Mouse (Mus musculus): ENCODE measurements around the gene Rsg1.
A peak's percentile ranks its signal among the peaks of the same experiment; 100 is the strongest.

Gene Rsg1

DNA sequence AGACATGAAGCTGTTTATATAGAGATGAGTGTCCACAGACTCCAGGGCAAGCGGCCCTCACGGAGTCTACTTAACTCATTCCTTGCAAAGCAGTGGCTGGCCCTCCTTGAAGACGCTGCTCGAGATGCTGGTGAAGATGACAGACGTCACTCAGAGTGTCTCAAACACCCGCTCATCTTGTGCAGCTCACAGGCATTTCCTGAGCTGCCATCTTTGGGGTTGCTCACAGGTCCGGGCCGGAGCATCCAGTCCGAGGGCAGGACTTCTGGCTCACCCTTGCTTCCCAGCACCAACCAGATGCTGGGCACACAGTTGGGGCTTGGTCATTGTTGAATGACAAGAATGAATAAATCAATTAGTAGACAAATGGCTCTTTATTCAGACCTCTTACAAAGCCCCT, 864 bp upstream of the Rsg1 start:
- no peak for DNase-seq (ENCODE audit: low spot score in 2 of 2)

DNA sequence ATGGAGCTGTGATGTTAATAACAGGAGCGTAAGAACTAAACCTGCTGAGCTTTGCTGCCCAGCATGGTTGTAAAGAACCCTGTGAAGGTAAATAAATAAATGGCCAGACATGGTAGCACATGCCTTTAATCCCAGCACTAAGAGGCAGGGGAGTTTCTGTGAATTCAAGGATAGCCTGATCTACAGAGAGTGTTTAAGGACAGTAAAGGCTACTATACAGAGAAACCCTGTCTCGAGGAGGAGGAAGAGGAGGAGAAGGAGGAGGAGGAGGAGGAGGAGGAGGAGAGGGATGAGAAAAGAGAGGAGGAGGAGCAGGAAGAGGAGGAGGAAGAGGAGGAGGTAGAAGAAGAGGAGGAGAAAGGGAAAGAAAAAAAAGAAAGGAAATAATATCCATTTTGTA, 414 bp upstream of the Rsg1 start:
- no peak for DNase-seq (ENCODE audit: low spot score in 2 of 2)

DNA sequence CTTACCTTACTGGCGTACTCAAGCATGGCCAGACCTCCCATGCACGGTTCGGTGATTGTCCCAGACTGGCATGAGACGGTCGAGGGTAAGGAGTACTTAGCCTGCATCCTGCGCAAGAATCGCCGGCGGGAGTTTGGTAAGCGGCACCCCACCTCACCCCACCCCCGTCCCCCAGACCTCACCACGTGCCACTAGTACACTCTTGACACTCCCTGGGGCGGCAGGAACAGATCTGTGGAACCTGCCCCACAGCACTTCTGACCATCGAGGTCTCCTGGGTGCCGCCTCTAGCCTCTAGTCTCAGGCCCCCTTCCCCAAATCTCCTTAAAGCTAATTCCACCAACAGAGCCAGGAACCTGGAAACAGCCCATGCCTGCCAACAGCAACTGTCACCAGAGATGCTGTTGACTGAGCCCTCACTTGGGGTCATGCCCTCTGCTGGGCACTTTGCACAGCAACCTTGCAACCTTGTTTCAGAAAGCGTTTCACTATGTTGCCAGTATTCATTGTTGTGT, 638 bp downstream of the Rsg1 start:
- DNase-seq (ENCODE audit: low spot score in 2 of 2) = no peak

DNA sequence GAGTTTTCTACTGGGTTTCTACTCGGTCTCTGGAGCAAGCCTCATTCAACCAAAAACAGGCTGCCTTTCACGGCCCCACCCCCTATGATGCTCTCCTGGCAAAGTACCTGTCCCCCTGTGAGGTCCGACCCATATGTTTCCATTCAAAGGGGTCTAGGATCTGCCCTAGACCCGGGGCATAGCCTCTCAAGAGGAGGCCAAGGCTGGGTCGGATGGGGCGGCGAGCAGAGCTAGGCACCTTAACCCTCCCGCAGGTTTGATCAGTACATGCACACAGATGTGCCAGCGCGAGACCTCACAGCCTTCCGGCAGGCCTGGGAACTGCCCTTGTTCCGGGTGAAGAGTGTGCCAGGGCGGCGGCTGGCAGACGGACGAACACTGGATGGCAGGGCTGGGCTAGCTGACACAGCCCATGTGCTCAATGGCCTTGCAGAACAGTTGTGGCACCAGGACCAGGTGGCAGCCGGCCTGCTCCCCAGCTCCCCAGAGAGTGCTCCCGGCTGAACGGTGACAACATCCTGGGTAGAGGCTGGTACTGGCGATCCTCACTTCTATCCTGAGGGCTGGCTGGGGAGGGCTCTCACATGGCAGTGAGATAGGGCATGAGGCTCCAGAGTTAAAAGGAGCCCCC, 5.9 kb downstream of the Rsg1 start:
- DNase-seq (ENCODE audit: low spot score in 2 of 2) = no peak

DNA sequence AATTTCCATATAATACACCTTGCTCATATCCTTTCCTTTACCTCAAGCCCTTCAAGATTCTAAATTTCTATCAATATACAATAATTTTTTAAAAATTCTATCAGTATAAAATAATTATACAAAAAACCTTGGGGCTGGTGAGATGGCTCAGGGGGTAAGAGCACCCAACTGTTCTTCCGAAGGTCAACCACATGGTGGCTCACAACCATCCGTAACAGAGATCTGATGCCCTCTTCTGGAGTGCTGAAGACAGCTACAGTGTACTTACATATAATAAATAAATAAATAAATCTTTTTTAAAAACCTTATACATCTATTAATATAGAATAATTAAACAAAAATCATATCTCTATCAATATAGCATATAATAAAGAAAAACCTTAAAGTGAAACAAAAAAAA, 8.1 kb downstream of the Rsg1 start:
- DNase-seq (ENCODE audit: low spot score in 2 of 2) = no peak

DNA sequence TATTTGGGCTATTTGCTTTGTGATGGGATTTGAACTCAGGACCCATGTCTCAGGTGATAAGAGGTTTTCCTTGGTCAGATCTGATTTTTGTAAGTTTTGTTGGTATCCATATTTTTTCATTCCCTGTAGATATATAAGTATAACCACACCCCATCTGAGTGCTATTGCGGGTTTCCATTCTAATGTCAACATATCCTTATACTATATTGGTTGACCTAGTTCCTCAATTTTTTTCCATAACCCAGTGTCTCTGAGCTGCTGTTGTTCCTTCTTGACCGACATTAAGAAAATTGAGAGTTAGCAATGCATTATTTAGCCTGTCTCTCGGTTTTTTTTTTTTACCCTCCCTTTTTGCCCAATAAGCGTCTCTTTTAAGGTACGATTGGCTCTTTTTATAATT, 9.0 kb downstream of the Rsg1 start:
- no peak for DNase-seq (ENCODE audit: low spot score in 2 of 2)

DNA sequence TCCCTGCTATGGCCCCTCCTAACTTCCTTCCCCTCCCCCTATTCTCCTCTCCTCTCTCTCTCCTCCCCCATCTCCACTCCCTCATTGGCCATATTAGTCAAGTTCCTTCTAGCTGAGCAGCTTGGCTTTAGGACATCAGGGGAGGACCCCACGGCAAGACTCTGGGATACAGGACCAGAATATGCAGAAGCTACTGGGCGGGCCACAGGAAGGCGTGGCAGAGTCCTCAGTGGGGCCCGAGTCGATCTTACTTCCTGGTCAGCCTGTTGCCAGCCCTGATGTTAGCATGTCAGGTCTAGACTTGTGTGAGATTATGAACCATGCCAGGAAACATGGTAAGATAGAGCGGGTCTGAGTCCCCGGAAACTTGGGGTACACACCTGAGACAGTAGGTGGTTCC, 14.9 kb downstream of the Rsg1 start:
- DNase-seq (ENCODE audit: low spot score in 2 of 2) = no peak

DNA sequence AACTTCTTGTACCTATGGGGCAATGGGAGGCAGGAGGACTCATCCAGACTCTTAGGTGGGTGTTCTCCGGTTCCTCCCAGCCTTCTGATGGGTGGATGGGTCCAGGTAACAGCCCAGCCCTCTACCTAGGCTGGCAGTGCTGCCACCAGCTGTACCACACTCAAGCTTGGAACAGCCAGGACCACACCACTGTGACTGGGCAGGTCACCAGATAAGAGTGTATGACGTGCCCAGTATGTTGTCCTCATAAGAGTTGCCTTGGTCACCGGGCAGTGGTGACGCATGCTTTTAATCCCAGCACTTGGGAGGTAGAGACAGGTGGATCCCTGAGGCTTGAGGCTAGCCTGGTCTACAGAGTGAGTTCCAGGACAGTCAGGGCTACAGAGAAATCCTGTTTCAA, 19.4 kb downstream of the Rsg1 start:
- DNase-seq (ENCODE audit: low spot score in 2 of 2) = no peak

- no peak for DNase-seq (ENCODE audit: low spot score in 2 of 2)
Observed at GRCm38 (mm10) chr4:141235537-141236111, 21.9 kb downstream of the Rsg1 start.

DNA sequence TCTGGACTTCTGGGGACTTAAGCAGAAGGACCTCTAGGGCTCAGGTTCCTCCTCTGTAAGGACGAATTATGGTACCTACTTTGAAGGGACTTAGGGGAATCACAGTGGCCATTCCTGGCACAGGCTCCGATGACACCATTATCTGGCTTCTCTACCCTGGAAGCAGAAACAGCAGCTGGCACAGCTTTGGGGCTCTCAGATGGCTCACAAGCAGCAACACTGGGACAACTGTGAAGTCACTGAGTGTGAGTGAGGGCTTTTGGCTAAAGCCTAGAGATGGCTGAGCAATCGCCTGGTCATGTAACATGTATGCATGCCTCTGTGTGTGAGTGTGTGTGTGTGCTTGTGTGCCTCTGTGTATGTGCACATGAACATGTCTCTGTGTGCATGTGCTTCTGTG, 23.1 kb downstream of the Rsg1 start:
- DNase-seq (ENCODE audit: low spot score in 2 of 2) = no peak

GRCm38 (mm10) chr4:141238492-141239387, 25.0 kb downstream of the Rsg1 start:
- no peak for DNase-seq (ENCODE audit: low spot score in 2 of 2)

GRCm38 (mm10) chr4:141239388-141240125, 25.8 kb downstream of the Rsg1 start, which contains the start of gene Arhgef19:
TSS of gene Arhgef19 (plus strand) at chr4:141239499.
- DNase-seq (ENCODE audit: low spot score in 2 of 2) = peak; percentile 68 to 79

DNA sequence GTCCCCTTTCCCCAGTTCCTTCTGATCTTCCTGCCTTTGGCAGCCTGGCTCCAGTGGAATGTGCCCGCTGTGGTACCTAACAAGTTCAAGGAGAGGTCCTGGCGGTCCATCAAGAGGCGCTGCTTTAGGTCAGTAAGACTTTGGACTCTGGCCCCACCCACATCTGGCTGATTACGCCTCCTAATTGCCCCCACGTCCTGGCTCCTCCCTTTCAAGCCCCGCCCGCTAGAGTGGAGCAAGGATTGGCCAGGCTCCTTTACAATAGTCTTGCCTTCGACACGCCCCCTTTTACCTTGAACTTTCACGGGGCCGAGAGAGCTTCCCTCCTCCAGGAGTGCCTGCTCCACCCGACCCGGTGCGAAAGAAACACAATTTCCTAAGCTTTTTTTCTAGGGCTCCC, 26.9 kb downstream of the Rsg1 start:
- no peak for DNase-seq (ENCODE audit: low spot score in 2 of 2)

DNA sequence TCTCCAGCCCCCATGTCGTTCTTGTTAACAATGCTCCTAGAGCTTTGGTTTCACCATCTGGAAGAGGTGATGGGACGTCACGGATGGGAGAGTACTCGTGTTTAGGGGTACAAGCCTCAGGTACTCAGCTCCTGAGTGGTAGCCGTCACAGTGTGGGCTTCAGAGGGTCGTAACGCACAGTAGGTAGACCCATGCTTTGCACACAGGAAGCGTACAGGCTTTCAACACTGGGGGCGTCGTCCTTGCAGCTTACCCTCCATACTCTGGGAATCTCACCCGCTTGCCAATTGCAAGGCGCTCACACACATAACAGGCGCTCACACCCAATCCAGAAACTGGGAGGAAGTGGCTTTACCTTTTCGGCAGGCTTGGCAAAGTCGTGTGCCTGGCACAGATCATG, 28.1 kb downstream of the Rsg1 start:
- no peak for DNase-seq (ENCODE audit: low spot score in 2 of 2)

DNA sequence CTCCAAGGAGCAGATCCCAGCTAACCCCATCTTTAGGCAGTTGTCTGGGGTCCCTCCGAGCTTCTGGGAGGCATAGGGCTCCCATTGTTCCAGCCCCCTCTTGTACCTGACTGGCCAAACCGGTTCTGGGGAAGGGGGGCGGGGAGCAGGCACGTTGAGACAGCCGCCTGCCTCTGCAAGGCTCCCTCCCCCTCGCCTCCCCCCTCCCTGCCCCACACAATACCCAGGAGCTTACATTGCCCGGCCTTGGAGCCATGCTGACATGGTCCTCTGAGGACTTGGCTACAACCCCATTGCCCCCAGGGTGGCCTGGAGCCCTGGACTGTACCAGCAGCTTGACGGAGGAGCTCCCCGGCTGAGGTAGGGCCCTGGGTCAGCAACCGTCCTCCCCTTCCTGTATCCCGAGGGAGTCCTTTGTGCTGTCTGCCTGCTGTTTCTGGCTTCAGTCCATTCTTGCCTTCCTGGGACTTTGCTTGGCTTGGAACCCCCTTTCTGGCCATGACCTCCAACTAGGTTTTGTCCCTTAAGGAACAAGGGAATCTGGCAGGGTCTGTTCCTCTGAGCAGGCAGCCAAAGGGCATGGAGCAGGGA, 29.0 kb downstream of the Rsg1 start:
- DNase-seq (ENCODE audit: low spot score in 2 of 2) = peak; percentile 55 to 58

- DNase-seq (ENCODE audit: low spot score in 2 of 2) = no peak
Observed at GRCm38 (mm10) chr4:141243636-141244035, 29.9 kb downstream of the Rsg1 start.

GRCm38 (mm10) chr4:141244401-141244800, 30.6 kb downstream of the Rsg1 start:
- no peak for DNase-seq (ENCODE audit: low spot score in 2 of 2)

- peak; percentile 85 to 89 for DNase-seq (ENCODE audit: low spot score in 2 of 2)
Observed at GRCm38 (mm10) chr4:141244931-141245425, 31.2 kb downstream of the Rsg1 start.

DNA sequence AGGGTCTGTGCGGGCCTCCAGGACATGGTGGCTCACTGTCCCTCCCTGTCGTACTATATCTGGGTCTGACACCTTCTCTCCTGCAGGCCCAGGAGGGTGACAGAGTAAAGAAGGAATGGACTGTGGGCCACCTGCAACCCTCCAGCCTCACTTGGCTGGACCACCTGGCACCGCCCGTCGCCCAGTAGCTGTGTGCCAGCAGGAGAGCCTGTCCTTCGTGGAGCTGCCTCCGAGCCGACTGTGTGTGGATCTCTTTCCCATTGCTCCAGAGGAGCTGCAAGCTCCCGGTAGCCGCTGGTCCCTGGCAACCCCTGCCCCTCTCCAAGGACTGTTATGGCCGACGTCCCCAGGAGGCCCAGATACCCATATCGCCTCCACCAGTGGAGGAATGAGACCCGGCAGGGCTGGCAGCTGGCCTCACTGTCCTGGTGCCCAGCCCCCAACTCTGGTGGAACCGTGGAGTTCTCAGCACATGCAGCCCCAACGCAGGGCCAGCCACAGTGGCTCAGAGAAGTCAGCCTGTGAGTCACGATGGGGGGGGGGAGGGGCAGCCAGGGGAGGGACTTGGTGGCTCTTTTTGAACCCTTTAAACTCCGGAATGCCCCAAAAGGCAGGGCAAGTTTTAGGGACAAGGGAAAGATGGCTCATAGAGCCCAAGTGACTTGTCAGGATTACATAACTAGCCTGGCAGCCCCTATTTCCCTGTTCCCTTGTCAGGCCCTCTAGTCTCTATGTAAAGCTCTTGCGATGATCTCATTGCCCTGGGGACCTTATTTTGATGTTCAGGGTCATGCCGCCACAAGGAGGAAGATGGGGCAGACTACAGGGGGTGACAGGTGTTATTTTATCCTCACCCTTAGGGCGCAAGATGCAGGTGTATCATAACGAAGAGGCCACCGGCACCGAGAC, 32.6 kb downstream of the Rsg1 start:
- no peak for DNase-seq (ENCODE audit: low spot score in 2 of 2)

GRCm38 (mm10) chr4:141246998-141247350, 33.2 kb downstream of the Rsg1 start:
- no peak for DNase-seq (ENCODE audit: low spot score in 2 of 2)

Data from right cerebral cortex, postnatal 10 days (tissue).